Mouse (Mus musculus): ENCODE data around the gene Chd2. TPM values are rescaled to one million over a fixed set of nuclear protein-coding genes. Genes with fewer than 3 reads are reported as not detected.

Chd2 gene
- total and polyA plus RNA-seq, 3 experiments = 32.9 to 43.3 (median 38.1) TPM

GRCm38 (mm10) chr7:73399501-73400044, 142.1 kb downstream of the Chd2 start:
- Histone ChIP-seq H3K4me1 (ENCODE audit: control insufficient read depth, insufficient read depth, low read length) (peaks cover 4% of the 10 kb centered on the region), H3K27me3 (ENCODE audit: control insufficient read depth, insufficient read depth, low read length) (no peaks in the 10 kb centered on the region), H3K9ac (ENCODE audit: low read depth, low read length) (no peak overlapping the region), H3K36me3 (ENCODE audit: control insufficient read depth, insufficient read depth, low read length) (no peaks in the 10 kb centered on the region), H3K27ac (peak overlapping the region; percentile 28; the same call in 1 of the 2 replicates), H3K79me2 (replicated peaks; ENCODE audit: control insufficient read depth, insufficient read depth, low read length) (no peaks in the 10 kb centered on the region), H3K4me3 (peak overlapping the region; percentile 16; the same call in 1 of the 2 replicates)
- 7% methylated on average over 19 of the region's 19 CpGs for WGBS
- DNase-seq = peak; percentile 70 to 76
- intact Hi-C loops (cut with DNase I) = loop anchor here (2.0 to 5.0 kb wide), 2 partner anchors 262 to 999 kb away; no protein-coding TSS in a partner anchor
- peak; percentile 76 for TF ChIP-seq CTCF (IDR thresholded peaks at IDR 0.05)
- no peak for TF ChIP-seq POLR2A (IDR thresholded peaks at IDR 0.05; ENCODE audit: insufficient read depth, low read depth, low read length)

- TF ChIP-seq EP300 (IDR thresholded peaks at IDR 0.05; ENCODE audit: insufficient read depth, low read depth, low read length) (no peak), CTCF (IDR thresholded peaks at IDR 0.05) (no peak), POLR2A (IDR thresholded peaks at IDR 0.05; ENCODE audit: insufficient read depth, low read depth, low read length) (no peak)
- Histone ChIP-seq H3K4me1 (ENCODE audit: control insufficient read depth, insufficient read depth, low read length) (peaks cover 4% of the 10 kb centered on the region), H3K36me3 (ENCODE audit: control insufficient read depth, insufficient read depth, low read length) (no peaks in the 10 kb centered on the region), H3K27ac (peak overlapping the region; percentile 28; the same call in 1 of the 2 replicates), H3K4me3 (peak overlapping the region; percentile 16), H3K27me3 (ENCODE audit: control insufficient read depth, insufficient read depth, low read length) (no peaks in the 10 kb centered on the region), H3K79me2 (replicated peaks; ENCODE audit: control insufficient read depth, insufficient read depth, low read length) (no peaks in the 10 kb centered on the region), H3K9ac (ENCODE audit: low read depth, low read length) (no peak overlapping the region)
- intact Hi-C loops (cut with DNase I) = loop anchor here (5.0 kb wide), 1 partner anchor 262 kb away; no protein-coding TSS in a partner anchor
- WGBS = 23% methylated on average over 19 of the region's 19 CpGs
- no peak for DNase-seq
Observed at GRCm38 (mm10) chr7:73398806-73399442, 142.7 kb downstream of the Chd2 start.

- Histone ChIP-seq H3K27ac (no peak overlapping the region; the same call in 1 of the 2 replicates), H3K36me3 (ENCODE audit: control insufficient read depth, insufficient read depth, low read length) (no peaks in the 10 kb centered on the region), H3K27me3 (ENCODE audit: control insufficient read depth, insufficient read depth, low read length) (no peaks in the 10 kb centered on the region), H3K4me3 (no peak overlapping the region), H3K79me2 (replicated peaks; ENCODE audit: control insufficient read depth, insufficient read depth, low read length) (no peaks in the 10 kb centered on the region), H3K9ac (ENCODE audit: low read depth, low read length) (no peak overlapping the region), H3K4me1 (ENCODE audit: control insufficient read depth, insufficient read depth, low read length) (peaks cover 4% of the 10 kb centered on the region)
- no peak for TF ChIP-seq CTCF (IDR thresholded peaks at IDR 0.05)
- no peak for TF ChIP-seq EP300 (IDR thresholded peaks at IDR 0.05; ENCODE audit: insufficient read depth, low read depth, low read length)
- TF ChIP-seq POLR2A (IDR thresholded peaks at IDR 0.05; ENCODE audit: insufficient read depth, low read depth, low read length) = no peak
- intact Hi-C loops (cut with DNase I) = loop anchor here (5.0 kb wide), 1 partner anchor 261 kb away; no protein-coding TSS in a partner anchor
- peak; percentile 76 to 79 for DNase-seq
- WGBS = 22% methylated on average over 11 of the region's 11 CpGs
Observed at GRCm38 (mm10) chr7:73398319-73398718, 143.3 kb downstream of the Chd2 start.

- no peak for TF ChIP-seq EP300 (IDR thresholded peaks at IDR 0.05; ENCODE audit: insufficient read depth, low read depth, low read length)
- no peak for TF ChIP-seq CTCF (IDR thresholded peaks at IDR 0.05)
- TF ChIP-seq POLR2A (IDR thresholded peaks at IDR 0.05; ENCODE audit: insufficient read depth, low read depth, low read length) = no peak
- no peaks in the 10 kb centered on the region for H3K27me3 ChIP-seq (ENCODE audit: control insufficient read depth, insufficient read depth, low read length)
- intact Hi-C loops (cut with DNase I) = no loop called here
- H3K27ac ChIP-seq = no peak overlapping the region
- no peaks in the 10 kb centered on the region for H3K36me3 ChIP-seq (ENCODE audit: control insufficient read depth, insufficient read depth, low read length)
- no peak for DNase-seq
- WGBS = 69% methylated on average over 4 of the region's 4 CpGs
- H3K4me3 ChIP-seq = no peak overlapping the region
- peaks cover 5% of the 10 kb centered on the region for H3K4me1 ChIP-seq (ENCODE audit: control insufficient read depth, insufficient read depth, low read length)
- no peak overlapping the region for H3K9ac ChIP-seq (ENCODE audit: low read depth, low read length)
- H3K79me2 ChIP-seq (replicated peaks; ENCODE audit: control insufficient read depth, insufficient read depth, low read length) = no peaks in the 10 kb centered on the region
Observed at GRCm38 (mm10) chr7:73394013-73394409, 147.6 kb downstream of the Chd2 start.

GRCm38 (mm10) chr7:73393307-73394012, 148.2 kb downstream of the Chd2 start:
- no peak for DNase-seq
- H3K36me3 ChIP-seq (ENCODE audit: control insufficient read depth, insufficient read depth, low read length) = no peaks in the 10 kb centered on the region
- H3K27me3 ChIP-seq (ENCODE audit: control insufficient read depth, insufficient read depth, low read length) = no peaks in the 10 kb centered on the region
- no peak overlapping the region; the same call in 1 of the 2 replicates for H3K9ac ChIP-seq (ENCODE audit: low read depth, low read length)
- TF ChIP-seq EP300 (IDR thresholded peaks at IDR 0.05; ENCODE audit: insufficient read depth, low read depth, low read length) = no peak
- TF ChIP-seq CTCF (IDR thresholded peaks at IDR 0.05) = no peak
- no peak for TF ChIP-seq POLR2A (IDR thresholded peaks at IDR 0.05; ENCODE audit: insufficient read depth, low read depth, low read length)
- no peaks in the 10 kb centered on the region for H3K79me2 ChIP-seq (replicated peaks; ENCODE audit: control insufficient read depth, insufficient read depth, low read length)
- H3K27ac ChIP-seq = no peak overlapping the region
- 72% methylated on average over 9 of the region's 9 CpGs for WGBS
- peak overlapping the region; percentile 16; the same call in 1 of the 2 replicates for H3K4me3 ChIP-seq
- intact Hi-C loops (cut with DNase I) = no loop called here
- peaks cover 5% of the 10 kb centered on the region for H3K4me1 ChIP-seq (ENCODE audit: control insufficient read depth, insufficient read depth, low read length)

Data from heart, adult 2 months (tissue).